Mouse (Mus musculus) splenic B cell, adult 2 months (primary cell): ENCODE measurements at regions not wholly inside any gene's neighbourhood (a gene's known extent, or its start where the extent isn't known, plus 50 kb on each side); places are given as distances from the start of the nearest gene placed in this dataset.

Experiments used
- DNase-seq: peaks from one replicate; pipeline ENCODE4 v3.0.0-alpha.2; 2011; ENCODE audit warnings: low read depth, low spot score
- H3K27me3 ChIP-seq: 2 replicates; pipeline ENCODE4 v1.6.1; 2012; ENCODE audit warnings: mild to moderate bottlenecking, low read length, moderate library complexity, mixed read lengths; ENCODE audit not compliant: control insufficient read depth, poor library complexity, insufficient read depth, severe bottlenecking
- H3K36me3 ChIP-seq: 2 replicates; pipeline ENCODE4 v1.6.1; 2012; ENCODE audit warnings: mild to moderate bottlenecking, low read length, moderate library complexity, mixed read lengths; ENCODE audit not compliant: control insufficient read depth, poor library complexity, insufficient read depth, severe bottlenecking

GRCm38 (mm10) chr9:120873293-120873692 is 55.7 kb upstream of the Ctnnb1 start:
- no peaks in the 10 kb centered on the region for H3K27me3 ChIP-seq
- no peaks in the 10 kb centered on the region for H3K36me3 ChIP-seq
- DNase-seq = no peak

GRCm38 (mm10) chr9:120874416-120874976 is 54.5 kb upstream of the Ctnnb1 start:
- no peaks in the 10 kb centered on the region for H3K27me3 ChIP-seq
- DNase-seq = no peak
- H3K36me3 ChIP-seq = no peaks in the 10 kb centered on the region

GRCm38 (mm10) chr9:120877101-120877500 is 51.9 kb upstream of the Ctnnb1 start:
- Histone ChIP-seq H3K27me3 (no peaks in the 10 kb centered on the region), H3K36me3 (no peaks in the 10 kb centered on the region)
- no peak for DNase-seq
